Mouse (Mus musculus): Measurements from ENCODE around the gene E2f1. TPM values are rescaled to one million over a fixed set of nuclear protein-coding genes. Genes with fewer than 3 reads are reported as not detected.

E2f1 gene
- polyA plus RNA-seq, 1 experiment from 2014 or later = 18.0 TPM

DNA sequence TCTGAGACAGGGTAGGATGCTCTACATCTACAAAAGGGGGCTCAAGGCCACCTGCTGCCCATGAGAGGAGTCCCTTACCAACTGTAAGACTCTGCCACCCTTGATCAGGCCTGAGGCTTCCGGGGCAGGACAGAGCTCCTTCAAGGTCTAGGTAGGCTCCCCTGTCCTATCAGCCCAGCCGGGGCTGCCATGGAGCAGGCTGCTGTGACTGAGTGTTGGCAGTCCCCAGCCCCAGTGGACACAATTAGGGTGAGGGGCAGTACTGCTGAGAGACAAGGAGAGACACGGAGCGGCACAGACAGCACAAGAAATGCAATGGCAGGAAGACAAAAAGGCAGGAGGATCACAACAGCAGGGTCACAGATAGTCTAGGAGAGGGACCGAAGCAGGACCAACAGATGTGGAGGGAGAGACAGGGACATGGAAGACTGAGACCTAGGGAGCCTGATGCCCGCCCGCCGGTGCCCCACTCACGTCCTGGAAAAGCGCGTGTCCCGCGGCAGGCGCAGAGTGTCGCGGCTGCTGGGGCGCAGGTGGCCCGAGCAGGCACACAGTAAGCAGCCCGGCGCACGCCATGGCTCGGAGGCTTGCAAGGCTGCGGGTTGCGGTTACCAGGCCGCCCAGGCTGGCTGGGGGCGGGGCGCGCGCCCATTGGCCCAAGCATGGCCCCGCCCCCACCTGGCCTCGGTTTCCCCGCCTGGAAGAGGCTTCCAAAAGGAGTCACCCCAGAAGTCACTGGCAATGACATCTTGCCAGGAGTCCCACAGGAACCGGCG is 11.2 kb downstream of the E2f1 start, which contains the start of gene Necab3:
Gene Necab3, minus strand, starts transcription at position 627 of the 776 bp plus-strand sequence.
- Histone ChIP-seq H3K9me3 (no peaks in the 10 kb centered on the region), H3K27ac (peak within 1 kb of the TSS; percentile 67), H3K27me3 (ENCODE audit: insufficient read depth, poor library complexity, severe bottlenecking) (peaks cover 41% of the 10 kb centered on the region), H3K4me3 (peak within 1 kb of the TSS; percentile 58), H3K4me1 (peaks cover 28% of the 10 kb centered on the region), H3K36me3 (peaks cover 35% of the 10 kb centered on the region)
- WGBS = 2% methylated on average over 34 of the region's 34 CpGs
- no peak for DNase-seq (ENCODE audit: low spot score)

DNA sequence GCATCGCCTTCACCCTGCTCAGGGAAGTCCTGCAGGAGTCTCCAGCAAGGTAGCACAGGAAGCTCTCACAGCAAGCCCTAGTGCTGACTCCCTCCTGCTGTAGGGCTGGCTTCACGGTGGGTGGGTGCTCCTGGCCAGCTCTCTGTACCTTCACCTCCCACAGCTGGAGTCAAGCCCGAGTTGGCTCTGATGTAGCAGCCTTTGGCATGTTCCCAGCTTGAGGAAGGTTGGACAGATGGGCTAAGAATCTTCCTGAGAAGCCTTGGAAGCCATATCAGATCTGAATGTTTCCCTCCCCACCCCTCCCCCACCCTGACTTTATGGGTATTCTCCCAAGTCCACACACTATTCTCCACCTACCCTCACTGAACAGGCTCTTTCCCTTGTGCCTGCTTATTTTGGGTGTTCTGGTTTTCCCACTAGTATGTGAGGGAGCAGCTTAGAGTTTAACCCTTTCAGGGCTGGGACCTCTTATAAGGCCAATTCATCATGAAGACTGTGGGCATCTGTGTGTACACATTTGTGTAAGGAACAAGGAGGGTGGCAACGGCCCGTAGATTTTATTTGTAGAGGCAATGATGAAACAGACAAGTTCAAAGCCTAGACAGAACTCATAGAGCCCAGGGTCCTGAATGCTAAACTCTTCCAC is 12.4 kb downstream of the E2f1 start:
- H3K4me3 ChIP-seq = no peak overlapping the region
- no peak for DNase-seq (ENCODE audit: low spot score)
- no peaks in the 10 kb centered on the region for H3K9me3 ChIP-seq
- H3K27ac ChIP-seq = peak overlapping the region; percentile 42; the same call in 1 of the 2 replicates
- peaks cover 25% of the 10 kb centered on the region for H3K36me3 ChIP-seq
- 49% methylated on average over 5 of the region's 5 CpGs for WGBS
- H3K27me3 ChIP-seq (ENCODE audit: insufficient read depth, poor library complexity, severe bottlenecking) = peaks cover 52% of the 10 kb centered on the region
- H3K4me1 ChIP-seq = peaks cover 35% of the 10 kb centered on the region

DNA sequence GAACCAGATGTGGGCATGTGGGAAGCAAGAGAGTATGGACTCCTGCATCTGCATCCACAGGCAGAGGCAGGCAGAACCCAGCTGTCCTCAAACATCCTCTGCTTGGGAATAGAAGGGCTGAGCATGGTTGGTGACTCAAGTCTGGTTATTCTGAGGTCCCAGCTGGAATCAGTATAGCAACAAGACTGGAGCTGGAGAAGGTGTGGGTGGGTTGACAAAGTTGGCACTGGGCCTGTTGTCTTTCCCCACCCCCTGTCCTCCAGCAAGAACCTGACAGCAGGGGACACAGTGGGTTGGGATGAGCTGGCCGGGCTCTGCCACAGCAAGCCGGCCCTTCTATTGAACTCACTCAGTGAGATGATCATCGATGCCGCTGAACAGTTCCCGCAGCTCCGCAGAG is 14.5 kb downstream of the E2f1 start:
- DNase-seq (ENCODE audit: low spot score) = no peak
- Histone ChIP-seq H3K4me3 (no peak overlapping the region), H3K27ac (no peak overlapping the region), H3K36me3 (peaks cover 5% of the 10 kb centered on the region; the same call in 1 of the 2 replicates), H3K27me3 (ENCODE audit: insufficient read depth, poor library complexity, severe bottlenecking) (peaks cover 73% of the 10 kb centered on the region), H3K4me1 (peaks cover 41% of the 10 kb centered on the region), H3K9me3 (no peaks in the 10 kb centered on the region)
- 83% methylated on average over 6 of the region's 6 CpGs for WGBS

DNA sequence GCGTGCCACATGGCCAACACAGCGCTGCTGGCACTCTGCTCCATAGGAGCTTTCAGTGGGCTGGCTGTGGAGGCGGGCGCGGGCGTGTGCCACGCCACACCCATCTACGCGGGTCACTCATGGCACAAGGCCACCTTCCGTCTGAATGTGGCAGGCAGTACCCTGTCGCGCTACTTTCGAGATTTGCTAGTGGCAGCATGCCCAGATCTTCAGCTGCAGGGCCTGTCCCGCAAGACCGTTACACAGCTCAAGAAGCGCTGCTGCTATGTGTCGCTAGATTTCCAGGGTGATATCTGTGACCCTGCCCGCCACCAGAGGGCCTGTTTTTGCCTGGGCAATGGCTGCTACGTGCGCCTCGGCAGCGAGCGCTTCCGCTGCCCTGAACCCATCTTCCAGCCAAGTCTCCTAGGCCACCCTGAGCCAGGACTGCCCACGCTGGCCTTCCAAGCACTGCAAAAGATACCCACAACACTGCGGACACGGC is 17.2 kb downstream of the E2f1 start:
- no peak for DNase-seq (ENCODE audit: low spot score)
- no peaks in the 10 kb centered on the region for H3K36me3 ChIP-seq
- 17% methylated on average over 27 of the region's 27 CpGs for WGBS
- peak overlapping the region; percentile 75 for H3K27ac ChIP-seq
- H3K27me3 ChIP-seq (ENCODE audit: insufficient read depth, poor library complexity, severe bottlenecking) = peaks cover 69% of the 10 kb centered on the region
- H3K4me3 ChIP-seq = peak overlapping the region; percentile 51
- H3K4me1 ChIP-seq = peaks cover 39% of the 10 kb centered on the region
- no peaks in the 10 kb centered on the region for H3K9me3 ChIP-seq

DNA sequence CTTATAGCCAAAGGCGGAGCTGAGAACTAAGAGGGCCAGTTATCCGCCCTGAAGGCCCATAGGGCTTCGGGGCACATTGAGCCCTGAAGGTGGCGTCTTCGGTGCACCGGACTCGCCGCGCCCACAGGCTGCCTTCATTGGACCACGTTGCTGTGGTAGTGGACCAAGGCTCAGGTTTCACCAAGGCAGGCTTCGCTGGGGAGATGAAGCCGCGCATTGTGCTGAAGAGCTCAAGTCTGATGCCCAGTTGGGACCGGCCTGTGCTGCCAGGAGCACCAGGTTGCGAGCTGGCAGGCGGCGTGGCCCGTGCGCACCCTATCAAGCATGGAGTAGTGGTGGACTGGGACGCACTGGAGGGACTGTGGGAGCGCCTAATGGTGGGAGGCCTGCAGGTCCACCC is 17.8 kb downstream of the E2f1 start:
- DNase-seq (ENCODE audit: low spot score) = no peak
- 28% methylated on average over 21 of the region's 21 CpGs for WGBS

DNA sequence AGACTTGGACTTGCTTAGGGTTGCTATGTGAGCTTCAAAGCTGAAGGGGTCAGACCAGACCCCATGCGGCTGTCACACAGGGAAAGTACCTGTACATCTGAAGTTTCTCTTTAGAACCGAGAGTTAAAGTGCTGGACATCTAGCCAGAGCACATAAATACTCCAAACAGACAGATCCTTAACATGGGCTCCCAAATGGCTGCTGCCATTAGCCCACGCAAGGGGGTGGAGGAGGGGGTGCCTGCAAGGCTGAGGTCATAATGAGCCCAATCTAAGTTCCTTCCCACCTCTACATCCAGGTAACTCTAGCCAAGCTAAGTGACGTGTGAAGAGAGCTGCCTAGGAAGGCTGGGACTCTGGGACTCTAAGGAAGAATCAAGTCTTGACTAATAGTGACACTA is 18.2 kb downstream of the E2f1 start, which contains the start of gene Actl10:
Gene Actl10, plus strand, starts transcription at position 301 of the 400 bp plus-strand sequence.
- Histone ChIP-seq H3K4me1 (peaks cover 31% of the 10 kb centered on the region), H3K27ac (peak within 1 kb of the TSS; percentile 75), H3K36me3 (no peaks in the 10 kb centered on the region), H3K9me3 (no peaks in the 10 kb centered on the region), H3K4me3 (peak within 1 kb of the TSS; percentile 51), H3K27me3 (ENCODE audit: insufficient read depth, poor library complexity, severe bottlenecking) (peaks cover 70% of the 10 kb centered on the region)
- DNase-seq (ENCODE audit: low spot score) = no peak
- 69% methylated on average over 4 of the region's 4 CpGs for WGBS

More for the DNA sequence above, 17.8 kb downstream of the E2f1 start:
- H3K36me3 ChIP-seq = no peaks in the 10 kb centered on the region
- H3K4me1 ChIP-seq = peaks cover 34% of the 10 kb centered on the region
- no peaks in the 10 kb centered on the region for H3K9me3 ChIP-seq
- peak overlapping the region; percentile 51 for H3K4me3 ChIP-seq
- peak overlapping the region; percentile 75 for H3K27ac ChIP-seq
- peaks cover 69% of the 10 kb centered on the region for H3K27me3 ChIP-seq (ENCODE audit: insufficient read depth, poor library complexity, severe bottlenecking)

DNA sequence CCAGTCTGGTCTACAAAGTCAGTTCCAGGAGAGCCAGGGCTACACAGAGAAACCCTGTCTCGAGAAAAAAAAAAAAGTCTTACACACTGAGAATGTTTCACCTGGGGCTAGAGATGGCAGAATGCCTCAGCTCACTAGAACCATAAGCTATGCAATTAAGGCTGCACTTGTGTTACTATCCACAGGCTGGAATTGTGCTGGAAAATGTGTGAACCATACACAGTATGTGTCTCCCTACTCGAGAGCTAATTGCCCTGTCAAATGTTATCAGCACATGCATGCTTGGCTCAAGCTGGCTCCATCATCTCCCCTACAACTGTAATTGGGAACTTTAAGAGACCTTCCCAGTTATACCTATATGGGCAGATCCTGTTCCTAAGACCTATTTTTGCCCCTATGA is 18.8 kb downstream of the E2f1 start:
- WGBS = 58% methylated on average over 2 of the region's 2 CpGs
- H3K4me1 ChIP-seq = peaks cover 31% of the 10 kb centered on the region
- DNase-seq (ENCODE audit: low spot score) = no peak
- no peaks in the 10 kb centered on the region for H3K9me3 ChIP-seq
- H3K27ac ChIP-seq = no peak overlapping the region
- H3K27me3 ChIP-seq (ENCODE audit: insufficient read depth, poor library complexity, severe bottlenecking) = peaks cover 70% of the 10 kb centered on the region
- H3K4me3 ChIP-seq = no peak overlapping the region
- H3K36me3 ChIP-seq = no peaks in the 10 kb centered on the region

DNA sequence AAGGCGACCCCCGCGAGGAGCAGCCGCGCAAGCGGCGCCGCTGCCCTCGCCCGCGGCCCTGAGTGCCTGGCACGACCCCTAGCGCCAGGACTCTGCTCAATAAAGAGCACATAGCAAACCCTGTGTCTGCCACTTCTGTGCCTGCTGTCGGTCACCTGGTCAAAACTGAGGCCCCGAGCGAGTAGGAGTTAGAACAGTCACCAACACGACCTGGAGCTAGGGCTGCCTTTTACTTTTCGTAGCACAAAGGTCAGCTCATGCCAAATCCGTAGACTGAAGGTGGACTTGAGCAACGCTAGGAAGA is 19.9 kb downstream of the E2f1 start:
- H3K4me1 ChIP-seq = peaks cover 26% of the 10 kb centered on the region
- no peak overlapping the region for H3K27ac ChIP-seq
- no peaks in the 10 kb centered on the region for H3K36me3 ChIP-seq
- peak overlapping the region; percentile 67 for H3K4me3 ChIP-seq
- no peak for DNase-seq (ENCODE audit: low spot score)
- H3K9me3 ChIP-seq = no peaks in the 10 kb centered on the region
- H3K27me3 ChIP-seq (ENCODE audit: insufficient read depth, poor library complexity, severe bottlenecking) = peaks cover 62% of the 10 kb centered on the region
- 14% methylated on average over 20 of the region's 20 CpGs for WGBS

DNA sequence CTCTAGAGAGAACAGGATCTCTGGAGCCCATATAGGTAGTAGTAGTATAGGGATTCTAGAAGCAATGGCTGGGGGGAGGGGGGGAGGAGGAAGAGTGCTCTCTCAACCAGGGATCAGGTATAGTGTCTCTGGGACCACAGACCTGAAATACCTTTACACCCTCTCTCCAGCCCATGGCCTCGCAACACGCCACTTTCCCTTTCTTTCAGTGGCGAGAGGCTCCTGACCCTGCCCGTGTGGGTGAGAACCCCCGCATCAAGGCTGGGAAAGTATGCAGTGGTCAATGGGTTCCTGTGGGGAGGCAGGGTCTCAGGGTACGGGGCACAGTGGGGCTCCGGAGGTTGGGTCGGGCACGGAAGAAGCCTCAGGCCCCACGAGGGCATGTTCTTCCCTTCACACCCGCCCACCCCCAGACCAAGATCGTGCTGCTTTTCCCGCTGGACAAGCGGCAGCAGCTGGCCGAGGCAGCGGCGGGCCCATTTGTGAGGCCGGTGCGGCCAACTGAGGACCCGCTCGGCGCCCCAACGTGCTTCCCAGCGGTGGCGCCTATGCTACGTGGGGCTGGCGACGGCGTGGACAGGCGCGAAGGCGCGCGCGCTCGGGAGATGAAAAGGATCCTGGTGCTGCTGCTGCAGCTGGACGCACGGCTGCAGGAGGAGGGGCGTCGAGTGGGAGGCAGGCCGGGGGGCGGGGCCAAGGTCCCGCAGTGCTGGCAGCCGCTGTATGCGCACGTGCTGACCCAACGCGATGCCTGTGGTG is 20.4 kb downstream of the E2f1 start:
- H3K27ac ChIP-seq = peak overlapping the region; percentile 75
- peaks cover 57% of the 10 kb centered on the region for H3K27me3 ChIP-seq (ENCODE audit: insufficient read depth, poor library complexity, severe bottlenecking)
- 5% methylated on average over 48 of the region's 48 CpGs for WGBS
- H3K4me1 ChIP-seq = peaks cover 26% of the 10 kb centered on the region
- DNase-seq (ENCODE audit: low spot score) = peak; percentile 89
- H3K36me3 ChIP-seq = no peaks in the 10 kb centered on the region
- no peaks in the 10 kb centered on the region for H3K9me3 ChIP-seq
- H3K4me3 ChIP-seq = peak overlapping the region; percentile 67

DNA sequence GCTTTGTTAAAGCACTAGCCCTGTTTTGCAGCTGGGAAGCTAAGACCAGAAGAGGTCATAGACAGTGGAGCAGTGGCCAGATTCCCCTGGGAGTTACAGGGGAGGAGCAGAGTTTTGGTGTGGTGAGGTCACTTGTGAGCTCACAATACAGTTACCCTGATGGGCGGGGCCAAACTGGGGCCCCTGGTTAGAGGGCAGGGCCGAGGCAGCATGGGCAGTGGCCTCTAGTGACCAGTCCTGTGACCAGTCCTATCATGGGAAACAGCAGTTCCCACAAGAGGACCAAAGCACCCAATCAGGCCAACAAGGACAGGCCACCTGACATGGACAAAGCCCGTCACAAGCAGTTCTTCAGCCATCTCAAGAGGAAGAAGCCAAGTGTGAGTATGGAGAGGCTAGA is 21.0 kb downstream of the E2f1 start:
- Histone ChIP-seq H3K4me1 (peaks cover 26% of the 10 kb centered on the region), H3K9me3 (no peaks in the 10 kb centered on the region), H3K27ac (no peak overlapping the region), H3K4me3 (no peak overlapping the region), H3K36me3 (no peaks in the 10 kb centered on the region), H3K27me3 (ENCODE audit: insufficient read depth, poor library complexity, severe bottlenecking) (peaks cover 55% of the 10 kb centered on the region)
- no peak for DNase-seq (ENCODE audit: low spot score)
- 40% methylated on average over 3 of the region's 3 CpGs for WGBS

DNA sequence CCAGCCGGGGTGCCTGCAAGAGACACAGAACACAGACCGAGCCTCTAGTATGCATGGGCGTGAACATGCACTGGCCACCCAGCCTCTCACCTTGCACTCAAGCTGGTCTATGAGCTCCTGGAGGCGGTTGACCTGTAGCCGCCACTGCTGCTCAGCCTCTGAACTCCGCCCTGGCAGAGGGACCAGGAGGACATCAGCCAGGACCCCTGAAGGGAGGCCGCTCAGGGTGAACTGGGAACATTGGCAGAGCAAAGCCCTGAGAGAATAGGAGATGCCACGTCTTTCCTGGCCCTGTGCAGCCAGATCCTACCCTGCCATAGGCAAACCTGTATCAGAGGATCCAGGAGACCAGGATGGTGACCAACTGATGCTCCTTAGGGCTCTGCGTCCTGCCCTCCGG is 23.0 kb downstream of the E2f1 start, which contains the start of gene 1700003F12Rik:
Gene 1700003F12Rik, plus strand, starts transcription at position 375 of the 400 bp plus-strand sequence.
- H3K4me1 ChIP-seq = peaks cover 13% of the 10 kb centered on the region
- no peak within 1 kb of the TSS for H3K4me3 ChIP-seq
- no peak within 1 kb of the TSS; the same call in 1 of the 2 replicates for H3K27ac ChIP-seq
- H3K27me3 ChIP-seq (ENCODE audit: insufficient read depth, poor library complexity, severe bottlenecking) = peaks cover 35% of the 10 kb centered on the region
- DNase-seq (ENCODE audit: low spot score) = no peak
- 88% methylated on average over 10 of the region's 10 CpGs for WGBS
- H3K36me3 ChIP-seq = no peaks in the 10 kb centered on the region
- no peaks in the 10 kb centered on the region for H3K9me3 ChIP-seq

DNA sequence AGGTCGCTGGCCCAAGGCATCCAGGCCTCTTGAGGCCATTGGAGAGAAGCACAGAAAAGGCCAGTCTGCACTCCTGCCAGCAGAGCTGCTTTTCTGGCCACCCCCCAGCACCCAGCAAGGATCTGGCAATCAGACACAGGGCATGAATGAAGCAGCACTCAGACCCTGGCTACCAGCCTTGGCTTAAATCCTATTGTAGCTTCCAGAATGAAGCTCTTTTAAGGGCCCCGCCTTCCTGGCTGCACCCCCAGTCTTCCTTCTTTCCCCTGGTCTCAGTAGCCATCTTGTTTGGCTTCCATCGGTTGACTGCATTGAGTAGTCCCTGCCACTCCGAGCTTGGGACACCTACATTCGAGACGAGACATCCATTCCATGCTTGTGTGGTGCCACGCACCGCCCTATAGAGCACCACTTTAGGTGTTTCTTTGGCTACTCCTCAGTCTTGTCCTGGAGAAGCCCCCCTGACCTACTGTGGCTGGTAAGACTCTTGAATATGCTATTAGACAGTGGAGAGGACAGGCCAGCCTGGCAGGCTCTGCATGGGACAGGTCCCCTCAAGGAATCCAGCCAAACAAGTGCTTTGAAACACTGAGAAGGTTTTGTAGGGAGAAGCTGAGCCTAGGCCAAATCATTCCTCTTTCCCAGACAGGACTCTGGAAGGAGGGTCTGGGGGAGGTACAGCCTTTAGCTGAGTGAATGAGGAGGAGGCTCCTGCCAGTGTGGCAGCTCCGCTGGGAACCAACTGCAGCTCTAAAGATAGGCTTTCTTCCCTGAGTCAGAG is 25.9 kb downstream of the E2f1 start:
- Histone ChIP-seq H3K4me1 (peaks cover 3% of the 10 kb centered on the region), H3K9me3 (no peaks in the 10 kb centered on the region), H3K27ac (no peak overlapping the region), H3K4me3 (no peak overlapping the region), H3K27me3 (ENCODE audit: insufficient read depth, poor library complexity, severe bottlenecking) (peaks cover 11% of the 10 kb centered on the region; the same call in 1 of the 2 replicates), H3K36me3 (no peaks in the 10 kb centered on the region; the same call in 1 of the 2 replicates)
- WGBS = 82% methylated on average over 9 of the region's 9 CpGs
- no peak for DNase-seq (ENCODE audit: low spot score)

Measured in heart, embryonic 10.5 days (tissue).